ENCODE assay signal across 25 mouse cellular contexts in the genomic region with DNA sequence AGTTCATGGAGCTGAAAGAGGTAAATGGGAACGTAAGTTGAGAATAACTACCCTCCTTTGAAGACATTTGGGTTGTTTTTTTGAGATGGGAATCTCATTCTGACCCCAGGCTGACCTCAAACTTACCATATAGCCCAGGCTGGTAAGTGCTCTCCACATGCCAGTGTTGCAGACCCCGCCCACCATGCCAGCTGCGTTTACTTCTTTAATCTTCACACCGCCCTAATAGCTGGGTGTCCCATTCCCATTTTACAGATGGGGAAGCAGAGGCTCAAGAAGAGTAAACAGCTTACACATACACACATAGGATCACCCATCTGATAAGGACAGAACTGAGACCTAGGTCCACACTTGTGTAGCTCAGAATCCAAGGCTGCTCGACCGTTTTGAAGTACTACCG. TPM values are rescaled to one million over a fixed set of nuclear protein-coding genes. Genes with fewer than 3 reads are reported as not detected.
DNase-seq lines count a peak whose midpoint lies in the region; ATAC-seq and TF ChIP-seq lines count a peak whose summit lies in the region.
"Had no signal": no experiment of that assay in that cellular context is flagged by ENCODE, and none has a peak within 500 bp of the region (broad histone marks: within the 10 kb centered on the region; RNA-seq: fewer than 3 reads in every experiment).

No protein-coding gene starts in this region.

- ATAC-seq in hindbrain, embryonic 11.5 days (ENCODE audit: low FRiP score): no peak
- ATAC-seq in midbrain, embryonic 11.5 days (ENCODE audit: low FRiP score): no peak
- ATAC-seq in midbrain, postnatal 0 days (ENCODE audit: low FRiP score): no peak
- no peak for ATAC-seq in embryonic facial prominence, embryonic 15.5 days (ENCODE audit: insufficient number of reproducible peaks, low FRiP score, low TSS enrichment, low read depth)
- no peak for ATAC-seq in liver, embryonic 12.5 days

- H3K27ac ChIP-seq in hindbrain, embryonic 10.5 days: peak overlapping the region; percentile 89
- no peak overlapping the region for H3K27ac ChIP-seq in hindbrain, embryonic 11.5 days (ENCODE audit: low read depth, low read length)
- no peak overlapping the region for H3K27ac ChIP-seq in midbrain, embryonic 11.5 days (ENCODE audit: low read depth, low read length)
- no peak overlapping the region for H3K27ac ChIP-seq in midbrain, postnatal 0 days (ENCODE audit: low read depth, low read length)
- peak overlapping the region; percentile 93 for H3K27ac ChIP-seq in embryonic facial prominence, embryonic 15.5 days (replicated peaks)
- H3K27ac ChIP-seq in liver, embryonic 12.5 days: no peak overlapping the region

- H3K9me3 ChIP-seq in hindbrain, embryonic 10.5 days: no peaks in the 10 kb centered on the region
- H3K9me3 ChIP-seq in hindbrain, embryonic 11.5 days (ENCODE audit: control insufficient read depth, low read length): no peaks in the 10 kb centered on the region
- no peaks in the 10 kb centered on the region for H3K9me3 ChIP-seq in midbrain, embryonic 11.5 days (ENCODE audit: control insufficient read depth, low read length)
- no peaks in the 10 kb centered on the region for H3K9me3 ChIP-seq in midbrain, postnatal 0 days (ENCODE audit: low read length)
- no peaks in the 10 kb centered on the region for H3K9me3 ChIP-seq in embryonic facial prominence, embryonic 15.5 days (replicated peaks)
- H3K9me3 ChIP-seq in liver, embryonic 12.5 days (replicated peaks): no peaks in the 10 kb centered on the region
- H3K9me3 ChIP-seq: hindbrain, embryonic 12.5 days had no signal

- DNase-seq in hindbrain, embryonic 10.5 days (ENCODE audit: low spot score): no peak
- no peak for DNase-seq in hindbrain, embryonic 11.5 days (ENCODE audit: low spot score)
- DNase-seq in midbrain, embryonic 11.5 days (ENCODE audit: low spot score, missing footprints): peak; percentile 75
- no peak for DNase-seq in midbrain, postnatal 0 days (ENCODE audit: low spot score)
- no peak for DNase-seq in urinary bladder, postnatal 14 days (ENCODE audit: low spot score)
- DNase-seq: adrenal gland, postnatal 36 days; cerebellum, adult 2 months; cerebellum, postnatal 36 days; gastrocnemius, postnatal 10 days; kidney, adult 9 months; kidney, postnatal 36 days; lung, adult 18-20 months; right cerebral cortex, postnatal 14 days; spleen, adult 18-20 months; thymus, adult 18-20 months had no signal

- 92% methylated on average over 7 of the region's 7 CpGs for WGBS in hindbrain, embryonic 10.5 days
- 92% methylated on average over 7 of the region's 7 CpGs for WGBS in hindbrain, embryonic 11.5 days
- 94% methylated on average over 7 of the region's 7 CpGs for WGBS in midbrain, embryonic 11.5 days
- 95% methylated on average over 7 of the region's 7 CpGs for WGBS in midbrain, postnatal 0 days
- 88% methylated on average over 7 of the region's 7 CpGs for WGBS in embryonic facial prominence, embryonic 15.5 days
- 80% methylated on average over 7 of the region's 7 CpGs for WGBS in liver, embryonic 12.5 days (ENCODE audit: insufficient replicate concordance)

- no peak for TF ChIP-seq CTCF in midbrain, postnatal 0 days (IDR thresholded peaks at IDR 0.05)

- H3K4me1 ChIP-seq in hindbrain, embryonic 10.5 days (replicated peaks): peaks cover 86% of the 10 kb centered on the region
- H3K4me1 ChIP-seq in hindbrain, embryonic 11.5 days (replicated peaks; ENCODE audit: control insufficient read depth, insufficient read depth, low read length): peaks cover 22% of the 10 kb centered on the region
- H3K4me1 ChIP-seq in midbrain, embryonic 11.5 days (ENCODE audit: control insufficient read depth, insufficient read depth, low read length): peaks cover 29% of the 10 kb centered on the region
- peaks cover 14% of the 10 kb centered on the region for H3K4me1 ChIP-seq in midbrain, postnatal 0 days (ENCODE audit: insufficient read depth, low read length)
- peaks cover 74% of the 10 kb centered on the region for H3K4me1 ChIP-seq in embryonic facial prominence, embryonic 15.5 days
- peaks cover 58% of the 10 kb centered on the region for H3K4me1 ChIP-seq in liver, embryonic 12.5 days

- H3K36me3 ChIP-seq in hindbrain, embryonic 10.5 days: no peaks in the 10 kb centered on the region
- no peaks in the 10 kb centered on the region for H3K36me3 ChIP-seq in hindbrain, embryonic 11.5 days (ENCODE audit: control insufficient read depth, insufficient read depth, low read length)
- H3K36me3 ChIP-seq in midbrain, embryonic 11.5 days (ENCODE audit: control insufficient read depth, insufficient read depth, low read length): no peaks in the 10 kb centered on the region
- H3K36me3 ChIP-seq in midbrain, postnatal 0 days (ENCODE audit: insufficient read depth, low read length): no peaks in the 10 kb centered on the region
- H3K36me3 ChIP-seq in embryonic facial prominence, embryonic 15.5 days: no peaks in the 10 kb centered on the region
- H3K36me3 ChIP-seq in liver, embryonic 12.5 days: no peaks in the 10 kb centered on the region
- H3K36me3 ChIP-seq: hindbrain, embryonic 12.5 days had no signal

- H3K27me3 ChIP-seq in hindbrain, embryonic 10.5 days (ENCODE audit: insufficient read depth, poor library complexity, severe bottlenecking): peaks cover 23% of the 10 kb centered on the region; the same call in 1 of the 2 replicates
- H3K27me3 ChIP-seq in hindbrain, embryonic 11.5 days (ENCODE audit: control insufficient read depth, insufficient read depth, low read length): no peaks in the 10 kb centered on the region
- H3K27me3 ChIP-seq in midbrain, embryonic 11.5 days (ENCODE audit: control insufficient read depth, insufficient read depth, low read length): no peaks in the 10 kb centered on the region
- no peaks in the 10 kb centered on the region for H3K27me3 ChIP-seq in midbrain, postnatal 0 days (ENCODE audit: insufficient read depth, low read length)
- no peaks in the 10 kb centered on the region for H3K27me3 ChIP-seq in embryonic facial prominence, embryonic 15.5 days
- H3K27me3 ChIP-seq in liver, embryonic 12.5 days (replicated peaks): no peaks in the 10 kb centered on the region; the same call in 1 of the 2 replicates
- H3K27me3 ChIP-seq: hindbrain, embryonic 12.5 days had no signal

- H3K4me2 ChIP-seq in hindbrain, embryonic 11.5 days (replicated peaks; ENCODE audit: low read depth, low read length): no peak overlapping the region
- H3K4me2 ChIP-seq in midbrain, embryonic 11.5 days: no peak overlapping the region
- H3K4me2 ChIP-seq in midbrain, postnatal 0 days (ENCODE audit: low read depth, low read length, poor library complexity, severe bottlenecking): no peak overlapping the region
- H3K4me2 ChIP-seq in embryonic facial prominence, embryonic 15.5 days (replicated peaks): no peak overlapping the region
- no peak overlapping the region for H3K4me2 ChIP-seq in liver, embryonic 12.5 days
- H3K4me2 ChIP-seq: hindbrain, embryonic 12.5 days had no signal

- no peak overlapping the region for H3K4me3 ChIP-seq in hindbrain, embryonic 10.5 days
- no peak overlapping the region for H3K4me3 ChIP-seq in hindbrain, embryonic 11.5 days (ENCODE audit: low read depth, low read length)
- H3K4me3 ChIP-seq in midbrain, embryonic 11.5 days (ENCODE audit: low read depth, low read length): no peak overlapping the region
- H3K4me3 ChIP-seq in midbrain, postnatal 0 days (ENCODE audit: low read depth, low read length): no peak overlapping the region
- no peak overlapping the region for H3K4me3 ChIP-seq in embryonic facial prominence, embryonic 15.5 days (replicated peaks)
- no peak overlapping the region for H3K4me3 ChIP-seq in liver, embryonic 12.5 days
- H3K4me3 ChIP-seq: hindbrain, embryonic 12.5 days; myocyte had no signal

- H3K9ac ChIP-seq in hindbrain, embryonic 11.5 days (ENCODE audit: low read depth, low read length): no peak overlapping the region
- no peak overlapping the region for H3K9ac ChIP-seq in midbrain, embryonic 11.5 days (ENCODE audit: low read length)
- H3K9ac ChIP-seq in midbrain, postnatal 0 days (replicated peaks; ENCODE audit: low read length, poor library complexity, severe bottlenecking): no peak overlapping the region
- no peak overlapping the region for H3K9ac ChIP-seq in embryonic facial prominence, embryonic 15.5 days
- no peak overlapping the region for H3K9ac ChIP-seq in liver, embryonic 12.5 days
- H3K9ac ChIP-seq: hindbrain, embryonic 12.5 days had no signal

RNA-seq across cellular contexts. Expression of gene Acot11, which starts 20.0 kb away (rescaled TPM):
- 1.8 and 2.2 TPM in 2 replicates for polyA plus RNA-seq in hindbrain, embryonic 10.5 days (2016; fragmentation: Nextera tagmentation; extraction: Ambion mirVana)
- polyA plus RNA-seq in hindbrain, embryonic 11.5 days (2014; fragmentation: Nextera tagmentation; extraction: Ambion mirVana): 1.4 and 1.7 TPM in 2 replicates
- 1.3 TPM in 2 replicates for polyA plus RNA-seq in midbrain, embryonic 11.5 days (2014; fragmentation: Nextera tagmentation; extraction: Ambion mirVana)
- 4.0 and 7.0 TPM in 2 replicates for total RNA-seq in midbrain, postnatal 0 days (2014; rRNA removed)
- 1.8 and 2.1 TPM in 2 replicates for polyA plus RNA-seq in midbrain, postnatal 0 days (2015; fragmentation: Nextera tagmentation; extraction: Ambion mirVana)
- 3.0 and 4.1 TPM in 2 replicates for polyA plus RNA-seq in embryonic facial prominence, embryonic 15.5 days (2015; fragmentation: Nextera tagmentation; extraction: Ambion mirVana)
- 7.5 and 7.6 TPM in 2 replicates for polyA plus RNA-seq in liver, embryonic 12.5 days (2016; fragmentation: Nextera tagmentation; extraction: Ambion mirVana)

RNA-seq across cellular contexts. Expression of gene Fam151a, which starts 51.1 kb away (rescaled TPM):
- polyA plus RNA-seq in hindbrain, embryonic 10.5 days (2016; fragmentation: Nextera tagmentation; extraction: Ambion mirVana): not detected in 2 replicates
- not detected in 2 replicates for polyA plus RNA-seq in hindbrain, embryonic 11.5 days (2014; fragmentation: Nextera tagmentation; extraction: Ambion mirVana)
- not detected in 2 replicates for polyA plus RNA-seq in midbrain, embryonic 11.5 days (2014; fragmentation: Nextera tagmentation; extraction: Ambion mirVana)
- total RNA-seq in midbrain, postnatal 0 days (2014; rRNA removed): not detected in 2 replicates
- not detected in 2 replicates for polyA plus RNA-seq in midbrain, postnatal 0 days (2015; fragmentation: Nextera tagmentation; extraction: Ambion mirVana)
- 0.14 and 0.33 TPM in 2 replicates for polyA plus RNA-seq in embryonic facial prominence, embryonic 15.5 days (2015; fragmentation: Nextera tagmentation; extraction: Ambion mirVana)
- polyA plus RNA-seq in liver, embryonic 12.5 days (2016; fragmentation: Nextera tagmentation; extraction: Ambion mirVana): not detected in 2 replicates
- total RNA-seq: gastrocnemius, postnatal 10 days; layer of hippocampus, postnatal 10 days; left cerebral cortex, postnatal 10 days; liver, adult 2 months had no signal
- polyA plus RNA-seq: C2C12; cerebellum, adult 2 months; frontal cortex, adult 2 months; hindbrain, embryonic 12.5 days; liver, adult 2 months; myocyte; neural tube, embryonic 14.5 days had no signal

RNA-seq across cellular contexts. Expression of gene Mroh7, which starts 54.1 kb away (rescaled TPM):
- polyA plus RNA-seq in hindbrain, embryonic 10.5 days (2016; fragmentation: Nextera tagmentation; extraction: Ambion mirVana): not detected in 2 replicates
- polyA plus RNA-seq in hindbrain, embryonic 11.5 days (2014; fragmentation: Nextera tagmentation; extraction: Ambion mirVana): 0.25 TPM in 1 of 2 replicates, not detected in the other
- polyA plus RNA-seq in midbrain, embryonic 11.5 days (2014; fragmentation: Nextera tagmentation; extraction: Ambion mirVana): 0.07 TPM in 1 of 2 replicates, not detected in the other
- 1.1 and 1.3 TPM in 2 replicates for total RNA-seq in midbrain, postnatal 0 days (2014; rRNA removed)
- 0.59 and 0.64 TPM in 2 replicates for polyA plus RNA-seq in midbrain, postnatal 0 days (2015; fragmentation: Nextera tagmentation; extraction: Ambion mirVana)
- polyA plus RNA-seq in embryonic facial prominence, embryonic 15.5 days (2015; fragmentation: Nextera tagmentation; extraction: Ambion mirVana): 0.39 and 0.57 TPM in 2 replicates
- 0.10 and 0.15 TPM in 2 replicates for polyA plus RNA-seq in liver, embryonic 12.5 days (2016; fragmentation: Nextera tagmentation; extraction: Ambion mirVana)
- polyA plus RNA-seq: C2C12, myocyte had no signal

Comparison
In these comparisons a context has a peak if more than half of its experiments do, and no peak if none do; other contexts are left out.
1. H3K27ac ChIP-seq: peak in hindbrain, embryonic 10.5 days (single experiment) and embryonic facial prominence, embryonic 15.5 days (single experiment); none in hindbrain, embryonic 11.5 days (single experiment), midbrain, embryonic 11.5 days (single experiment), midbrain, postnatal 0 days (single experiment) and liver, embryonic 12.5 days (single experiment).